Mouse (Mus musculus): ENCODE measurements around the gene Prkcb.

GRCm38 (mm10) chr7:122670873-122671641 lies 382.5 kb downstream of the Prkcb start:
- no peak for TF ChIP-seq CTCF (IDR thresholded peaks at IDR 0.05; ENCODE audit: control insufficient read depth, insufficient read depth, insufficient read length)
- TF ChIP-seq CEBPB (IDR thresholded peaks at IDR 0.05; ENCODE audit: low read depth), result no peak
- TF ChIP-seq MYOD1 (IDR thresholded peaks at IDR 0.05; ENCODE audit: control insufficient read depth, insufficient read length, low read depth), result no peak
- TF ChIP-seq MYOG (IDR thresholded peaks at IDR 0.05; ENCODE audit: control insufficient read depth, extremely low read depth, insufficient read length), result no peak
- no peak for TF ChIP-seq MAX (IDR thresholded peaks at IDR 0.05)
